Mouse (Mus musculus) liver, embryonic 13.5 days (tissue): ENCODE measurements at regions not wholly inside any gene's neighbourhood (a gene's known extent, or its start where the extent isn't known, plus 50 kb on each side); places are given as distances from the start of the nearest gene placed in this dataset.
A peak's percentile ranks its signal among the peaks of the same experiment; 100 is the strongest.

Experiments
- ATAC-seq: fragments of 200-750 bp; cut with Nextera tagmentation; 2 replicates; pipeline ENCODE4 v1.8.0; 2017; ENCODE audit warnings: low read depth, mild to moderate bottlenecking, moderate number of reproducible peaks, moderate library complexity
- DNase-seq: peaks from one replicate; pipeline ENCODE4 v3.0.0; 2022
- H3K27ac ChIP-seq: fragments of 300-500 bp; sonication (generic); 2 replicates; pipeline ENCODE4 v1.5.1; 2015; ENCODE audit warnings: moderate library complexity, mild to moderate bottlenecking, inconsistent platforms
- H3K27me3 ChIP-seq: fragments of 300-500 bp; sonication (generic); 2 replicates; pipeline ENCODE4 v1.6.1; 2015; ENCODE audit warnings: mild to moderate bottlenecking, inconsistent platforms
- H3K36me3 ChIP-seq: fragments of 300-500 bp; sonication (generic); 2 replicates; pipeline ENCODE4 v1.6.1; 2015; ENCODE audit warnings: mild to moderate bottlenecking, inconsistent platforms
- H3K4me1 ChIP-seq: fragments of 300-500 bp; sonication (generic); replicated peaks from 2 replicates; pipeline ENCODE4 v1.6.1; 2015; ENCODE audit warnings: inconsistent platforms
- H3K4me2 ChIP-seq: fragments of 300-500 bp; sonication (generic); 2 replicates; pipeline ENCODE4 v1.6.1; 2015; ENCODE audit warnings: inconsistent platforms, mild to moderate bottlenecking, moderate library complexity
- H3K4me3 ChIP-seq: fragments of 300-500 bp; sonication (generic); replicated peaks from 2 replicates; pipeline ENCODE4 v1.5.1; 2015; ENCODE audit warnings: mild to moderate bottlenecking, inconsistent platforms
- H3K9ac ChIP-seq: fragments of 300-500 bp; sonication (generic); 2 replicates; pipeline ENCODE4 v1.6.1; 2015; ENCODE audit warnings: mild to moderate bottlenecking, inconsistent platforms
- H3K9me3 ChIP-seq: fragments of 300-500 bp; sonication (generic); replicated peaks from 2 replicates; pipeline ENCODE4 v1.6.1; 2016; ENCODE audit warnings: inconsistent platforms
- WGBS: fragments of 180-500 bp; shearing (Covaris S2); methylation state at CpG from one replicate; pipeline ENCODE4 v1.1.7; 2015; ENCODE audit not compliant: insufficient replicate concordance; 5-methylcytosine and 5-hydroxymethylcytosine counted together

DNA sequence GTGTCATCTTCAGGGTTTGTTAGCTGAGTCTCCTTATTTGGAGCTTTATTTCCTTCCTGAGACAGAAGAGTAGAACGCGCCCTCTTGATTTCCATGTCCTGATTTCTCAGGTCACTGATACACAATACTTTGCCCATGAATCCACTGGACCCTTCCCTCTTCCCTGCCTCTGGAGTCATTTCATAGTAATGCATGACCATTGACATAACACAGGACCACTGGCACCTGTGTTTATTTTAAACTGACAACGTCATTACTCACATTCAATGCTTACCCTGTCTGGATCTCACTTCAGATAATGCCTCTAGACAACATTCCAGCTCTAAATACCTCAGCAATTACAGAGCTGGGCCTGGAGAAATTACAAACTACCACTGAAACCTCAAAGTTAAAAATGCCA lies 56.8 kb upstream of the Ptgs2 start:
- WGBS = 74% methylated on average over 3 of the region's 3 CpGs
- DNase-seq = no peak
- Histone ChIP-seq H3K27ac (no peak overlapping the region), H3K27me3 (no peaks in the 10 kb centered on the region), H3K4me3 (no peak overlapping the region), H3K9me3 (no peaks in the 10 kb centered on the region), H3K4me1 (no peaks in the 10 kb centered on the region), H3K36me3 (no peaks in the 10 kb centered on the region), H3K9ac (no peak overlapping the region), H3K4me2 (no peak overlapping the region)
- no peak for ATAC-seq

DNA sequence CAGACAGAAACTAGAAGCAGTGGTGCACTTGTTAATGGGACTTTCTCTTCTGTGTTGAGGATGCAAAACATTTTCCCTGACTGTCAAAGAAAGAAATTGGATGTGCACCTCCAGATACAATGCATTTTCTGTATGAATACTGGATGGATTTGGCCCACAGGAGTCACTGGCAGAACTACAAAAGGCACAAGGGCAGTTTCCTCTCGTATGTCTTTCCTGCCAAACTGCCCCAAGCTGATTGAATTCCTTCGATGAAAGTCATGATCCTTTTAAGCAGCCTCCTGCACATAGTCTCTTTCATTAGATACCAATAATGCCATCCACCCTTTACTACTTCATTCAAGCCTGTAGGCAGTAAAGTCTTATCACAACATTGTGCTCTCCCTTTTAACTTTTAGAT lies 58.2 kb upstream of the Ptgs2 start:
- no peaks in the 10 kb centered on the region for H3K36me3 ChIP-seq
- H3K27me3 ChIP-seq = no peaks in the 10 kb centered on the region
- no peaks in the 10 kb centered on the region for H3K9me3 ChIP-seq
- H3K4me2 ChIP-seq = no peak overlapping the region
- ATAC-seq (no peak), DNase-seq (no peak)
- H3K27ac ChIP-seq = no peak overlapping the region
- H3K4me3 ChIP-seq = no peak overlapping the region
- no peak overlapping the region for H3K9ac ChIP-seq
- WGBS = 53% methylated on average over 2 of the region's 2 CpGs
- no peaks in the 10 kb centered on the region for H3K4me1 ChIP-seq

DNA sequence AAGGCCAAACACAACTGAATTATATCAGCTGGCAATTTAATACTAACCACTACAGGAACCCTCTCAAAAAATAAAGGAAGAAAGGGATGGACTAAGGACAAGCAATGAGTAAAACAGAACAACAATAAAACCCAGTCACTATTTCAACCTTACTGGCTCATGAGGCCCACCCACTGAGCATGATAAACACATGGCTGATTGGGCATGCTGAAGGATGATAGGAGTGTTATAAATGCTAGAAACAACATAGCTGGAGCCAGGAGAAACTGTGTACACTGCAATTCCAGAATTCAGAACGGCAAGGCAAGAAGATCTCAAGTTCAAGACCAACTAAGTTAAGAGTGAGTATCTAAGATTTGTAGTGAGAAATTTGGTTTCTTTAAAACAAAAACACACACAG lies 66.1 kb upstream of the Ptgs2 start:
- WGBS = 50% methylated on average over 1 of the region's 1 CpGs
- Histone ChIP-seq H3K4me2 (no peak overlapping the region), H3K9me3 (no peaks in the 10 kb centered on the region), H3K9ac (no peak overlapping the region), H3K27ac (no peak overlapping the region), H3K36me3 (no peaks in the 10 kb centered on the region), H3K4me3 (no peak overlapping the region), H3K4me1 (peaks cover 2% of the 10 kb centered on the region; the same call in 1 of the 2 replicates), H3K27me3 (no peaks in the 10 kb centered on the region)
- ATAC-seq (peak; percentile 88), DNase-seq (peak; percentile 9)

DNA sequence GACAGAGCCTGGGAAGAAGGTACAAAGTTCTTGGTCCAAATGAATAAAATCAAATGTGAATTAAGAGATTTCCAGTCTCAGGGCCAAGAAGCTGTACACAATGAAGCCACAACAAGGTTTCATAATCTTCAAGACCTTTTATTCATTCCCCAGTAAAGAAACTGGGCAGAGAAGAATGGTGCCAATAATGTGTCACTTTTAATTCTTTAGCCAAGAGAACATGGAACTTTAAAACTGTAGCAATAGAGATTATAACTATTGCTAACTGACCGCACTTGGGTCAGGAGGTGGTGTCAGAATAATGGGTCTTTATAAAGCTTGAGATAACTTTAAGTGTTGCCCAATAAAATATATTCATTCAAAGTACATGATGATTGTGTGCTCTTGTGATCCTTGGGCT lies 68.1 kb upstream of the Ptgs2 start:
- Histone ChIP-seq H3K9me3 (no peaks in the 10 kb centered on the region), H3K4me1 (peaks cover 2% of the 10 kb centered on the region; the same call in 1 of the 2 replicates), H3K27me3 (no peaks in the 10 kb centered on the region), H3K9ac (no peak overlapping the region), H3K36me3 (no peaks in the 10 kb centered on the region), H3K27ac (no peak overlapping the region; the same call in 1 of the 2 replicates), H3K4me2 (no peak overlapping the region), H3K4me3 (no peak overlapping the region)
- DNase-seq (no peak), ATAC-seq (no peak)
- 77% methylated on average over 1 of the region's 1 CpGs for WGBS

DNA sequence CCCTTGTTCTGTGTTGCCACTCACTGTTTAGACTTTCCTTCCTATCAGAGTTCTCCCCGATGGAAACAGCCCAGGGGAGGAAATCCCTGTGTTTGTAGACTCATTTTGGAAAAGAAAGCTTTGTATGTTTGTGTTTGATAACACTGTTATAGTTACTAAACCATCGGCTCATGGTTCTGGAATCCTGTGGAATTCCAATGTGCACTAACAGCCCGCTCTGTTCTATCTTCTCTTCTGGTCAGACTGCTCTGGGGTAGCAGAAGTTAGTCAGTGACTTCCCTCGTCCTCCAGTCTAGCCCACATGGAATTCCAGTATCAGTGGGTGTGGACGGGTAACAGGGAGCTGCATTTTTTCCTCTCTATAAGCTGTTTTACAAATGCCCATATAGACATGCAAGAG lies 66.2 kb upstream of the Pla2g4a start:
- Histone ChIP-seq H3K27ac (no peak overlapping the region), H3K9ac (no peak overlapping the region), H3K4me2 (no peak overlapping the region), H3K9me3 (no peaks in the 10 kb centered on the region), H3K4me1 (peaks cover 6% of the 10 kb centered on the region; the same call in 1 of the 2 replicates), H3K27me3 (no peaks in the 10 kb centered on the region), H3K4me3 (no peak overlapping the region), H3K36me3 (no peaks in the 10 kb centered on the region)
- WGBS = 57% methylated on average over 5 of the region's 5 CpGs
- no peak for ATAC-seq
- no peak for DNase-seq

DNA sequence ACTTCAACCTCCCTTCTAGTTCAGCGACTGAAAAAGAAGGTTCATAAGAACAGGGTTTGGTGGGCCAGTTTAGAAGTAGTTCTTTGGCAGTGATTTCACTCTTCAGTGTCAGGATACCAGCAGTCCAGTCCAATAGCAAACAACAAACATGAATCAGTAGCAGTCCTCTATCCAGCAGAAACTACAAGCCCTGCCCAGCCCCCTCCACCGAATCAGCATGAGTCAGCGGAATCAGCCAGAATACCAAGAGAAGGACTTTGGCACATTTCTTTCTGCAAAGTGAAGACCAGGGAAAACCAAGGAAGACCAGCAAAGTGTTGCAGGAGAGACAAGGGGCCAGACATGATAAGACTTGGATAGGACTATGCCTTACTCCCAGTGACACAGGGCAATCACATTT lies 65.1 kb upstream of the Pla2g4a start:
- H3K27ac ChIP-seq = no peak overlapping the region
- no peaks in the 10 kb centered on the region for H3K36me3 ChIP-seq
- no peak overlapping the region for H3K4me3 ChIP-seq
- no peaks in the 10 kb centered on the region for H3K9me3 ChIP-seq
- no peaks in the 10 kb centered on the region for H3K27me3 ChIP-seq
- WGBS = 73% methylated on average over 3 of the region's 3 CpGs
- peak; percentile 71; the same call in 1 of the 2 replicates for ATAC-seq
- no peak overlapping the region for H3K4me2 ChIP-seq
- no peak overlapping the region for H3K9ac ChIP-seq
- peak; percentile 24 for DNase-seq
- H3K4me1 ChIP-seq = peaks cover 6% of the 10 kb centered on the region; the same call in 1 of the 2 replicates

DNA sequence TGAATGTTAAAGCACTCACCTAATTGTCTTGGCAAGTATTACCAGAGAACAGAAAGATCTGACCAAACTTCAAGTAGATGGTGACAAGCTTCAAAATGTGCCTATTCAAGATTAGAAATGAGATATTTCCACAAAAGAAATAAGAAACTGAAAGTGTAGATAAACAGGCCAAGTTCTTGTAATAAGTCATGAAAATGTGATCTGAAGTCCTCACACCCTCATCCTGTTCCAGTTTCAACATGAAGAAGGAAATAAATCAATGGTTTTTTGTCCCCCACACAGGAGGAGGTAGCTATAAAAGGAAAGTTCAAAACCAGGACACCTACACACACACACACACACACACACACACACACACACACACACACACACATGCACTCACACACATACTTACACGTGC lies 54.1 kb upstream of the Pla2g4a start:
- H3K27ac ChIP-seq = no peak overlapping the region
- no peaks in the 10 kb centered on the region for H3K4me1 ChIP-seq
- DNase-seq (no peak), ATAC-seq (no peak)
- H3K9me3 ChIP-seq = no peaks in the 10 kb centered on the region
- 56% methylated on average over 1 of the region's 1 CpGs for WGBS
- no peaks in the 10 kb centered on the region for H3K36me3 ChIP-seq
- H3K4me2 ChIP-seq = no peak overlapping the region
- no peaks in the 10 kb centered on the region for H3K27me3 ChIP-seq
- no peak overlapping the region for H3K4me3 ChIP-seq
- no peak overlapping the region for H3K9ac ChIP-seq

DNA sequence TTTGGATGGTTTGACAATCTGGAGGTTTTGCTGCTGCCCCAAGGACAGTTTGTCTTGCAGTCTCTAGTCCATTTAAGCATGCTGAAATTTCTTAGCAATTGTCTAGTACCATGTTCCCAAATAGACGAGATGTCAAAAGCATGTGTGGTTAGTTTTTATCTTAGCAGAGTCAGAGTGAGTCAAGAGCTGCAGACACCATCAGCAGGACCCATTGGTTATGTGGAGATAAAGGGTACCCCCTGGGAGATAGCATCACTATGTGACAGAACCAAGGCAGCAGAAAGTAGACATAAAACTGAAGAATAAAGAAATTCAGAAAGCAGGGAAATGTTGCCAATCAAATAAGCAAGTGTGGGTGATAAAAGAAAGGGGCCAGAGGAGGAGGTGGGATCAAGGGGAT lies 51.4 kb upstream of the Pla2g4a start:
- Histone ChIP-seq H3K9ac (no peak overlapping the region), H3K27me3 (no peaks in the 10 kb centered on the region), H3K36me3 (no peaks in the 10 kb centered on the region), H3K4me2 (no peak overlapping the region), H3K9me3 (no peaks in the 10 kb centered on the region), H3K4me3 (no peak overlapping the region), H3K4me1 (no peaks in the 10 kb centered on the region), H3K27ac (no peak overlapping the region)
- DNase-seq (no peak), ATAC-seq (peak; percentile 59; the same call in 1 of the 2 replicates)
- 15% methylated on average over 1 of the region's 1 CpGs for WGBS
